Mouse (Mus musculus): ENCODE measurements at regions not wholly inside any gene's neighbourhood (a gene's known extent, or its start where the extent isn't known, plus 50 kb on each side); places are given as distances from the start of the nearest gene placed in this dataset.

DNA sequence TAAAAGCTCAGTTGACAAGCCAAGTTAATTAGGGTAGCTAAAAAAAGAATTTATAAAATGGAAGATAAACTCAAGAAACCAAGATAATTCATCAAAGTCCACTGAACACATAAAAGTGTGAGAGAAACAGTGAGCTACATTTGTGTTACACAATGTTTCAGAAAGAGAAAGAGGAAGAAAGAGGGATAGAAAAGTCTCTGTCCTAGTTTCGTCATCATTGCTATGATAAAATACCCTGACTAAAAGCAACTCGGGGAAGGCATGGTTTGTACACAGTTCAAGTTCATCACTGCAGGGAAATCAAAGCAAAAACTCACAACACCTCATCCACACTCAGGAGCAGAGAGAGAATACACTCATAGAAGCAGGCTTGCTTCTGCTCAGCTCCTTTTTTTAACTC, 548.9 kb downstream of the Utrn start:
- TF ChIP-seq CTCF (IDR thresholded peaks at IDR 0.05; ENCODE audit: low read depth, low read length) (no peak), GATA1 (IDR thresholded peaks at IDR 0.05; ENCODE audit: borderline replicate concordance, low read length) (no peak), TAL1 (conservative IDR thresholded peaks at IDR 0.05; ENCODE audit: low read depth, low read length) (no peak), POLR2AphosphoS5 (IDR thresholded peaks at IDR 0.05; ENCODE audit: insufficient replicate concordance, low read depth, low read length) (no peak), GATA2 (IDR thresholded peaks at IDR 0.05; ENCODE audit: borderline replicate concordance, low read depth, low read length) (no peak)

All from G1E (cell line).